Mouse (Mus musculus) embryonic facial prominence, embryonic 11.5 days (tissue): ENCODE results near the gene Ncf1. TPM values are rescaled to one million over a fixed set of nuclear protein-coding genes. Genes with fewer than 3 reads are reported as not detected.

Experiments used
- ATAC-seq: fragments of 200-750 bp; cut with Nextera tagmentation; replicated peaks from 2 replicates; pipeline ENCODE4 v1.8.0; 2017; ENCODE audit warnings: low read depth; ENCODE audit not compliant: insufficient number of reproducible peaks, low FRiP score, low TSS enrichment
- DNase-seq: peaks from one replicate; pipeline ENCODE4 v3.0.0-alpha.2; 2015; ENCODE audit warnings: low spot score
- H3K27ac ChIP-seq: fragments of 300-500 bp; sonication (generic); replicated peaks from 2 replicates; pipeline ENCODE4 v1.5.1; 2014; ENCODE audit warnings: mild to moderate bottlenecking, low read depth, low read length, control low read depth
- H3K27me3 ChIP-seq: fragments of 300-500 bp; sonication (generic); 2 replicates; pipeline ENCODE4 v1.6.1; 2014; ENCODE audit warnings: mild to moderate bottlenecking, low read length, moderate library complexity, mixed read lengths; ENCODE audit not compliant: control insufficient read depth, insufficient read depth
- H3K36me3 ChIP-seq: fragments of 300-500 bp; sonication (generic); replicated peaks from 2 replicates; pipeline ENCODE4 v1.6.1; 2014; ENCODE audit warnings: low read depth, mild to moderate bottlenecking, low read length, moderate library complexity, mixed read lengths; ENCODE audit not compliant: control insufficient read depth, insufficient read depth
- H3K4me1 ChIP-seq: fragments of 300-500 bp; sonication (generic); 2 replicates; pipeline ENCODE4 v1.6.1; 2014; ENCODE audit warnings: low read length, mixed read lengths; ENCODE audit not compliant: control insufficient read depth, insufficient read depth
- H3K4me2 ChIP-seq: fragments of 300-500 bp; sonication (generic); 2 replicates; pipeline ENCODE4 v1.6.1; 2014; ENCODE audit warnings: low read depth, mild to moderate bottlenecking, control low read depth, low read length, moderate library complexity
- H3K4me3 ChIP-seq: fragments of 300-500 bp; sonication (generic); 2 replicates; pipeline ENCODE4 v1.5.1; 2014; ENCODE audit warnings: low read depth, low read length, control low read depth
- H3K9ac ChIP-seq: fragments of 300-500 bp; sonication (generic); replicated peaks from 2 replicates; pipeline ENCODE4 v1.6.1; 2014; ENCODE audit warnings: mild to moderate bottlenecking, control low read depth, low read length
- H3K9me3 ChIP-seq: fragments of 300-500 bp; sonication (generic); replicated peaks from 2 replicates; pipeline ENCODE4 v1.6.1; 2016; ENCODE audit warnings: mild to moderate bottlenecking, low read length, inconsistent platforms, mixed read lengths; ENCODE audit not compliant: control insufficient read depth
- WGBS: fragments of 180-500 bp; shearing (Covaris S2); extraction: QIAGEN DNeasy Blood & Tissue Kit; methylation state at CpG from one replicate; pipeline ENCODE4 v1.1.7; 2014; 5-methylcytosine and 5-hydroxymethylcytosine counted together
- polyA plus RNA-seq: library from polyadenylated mRNA; unstranded; fragments of >200 nt; fragmentation: Nextera tagmentation; extraction: Ambion mirVana; gene quantifications from 2 replicates; pipeline ENCODE4 v1.2.1, GENCODE M21; 2014

Ncf1 gene
- polyA plus RNA-seq, result 2.1 and 2.5 TPM in 2 replicates

DNA sequence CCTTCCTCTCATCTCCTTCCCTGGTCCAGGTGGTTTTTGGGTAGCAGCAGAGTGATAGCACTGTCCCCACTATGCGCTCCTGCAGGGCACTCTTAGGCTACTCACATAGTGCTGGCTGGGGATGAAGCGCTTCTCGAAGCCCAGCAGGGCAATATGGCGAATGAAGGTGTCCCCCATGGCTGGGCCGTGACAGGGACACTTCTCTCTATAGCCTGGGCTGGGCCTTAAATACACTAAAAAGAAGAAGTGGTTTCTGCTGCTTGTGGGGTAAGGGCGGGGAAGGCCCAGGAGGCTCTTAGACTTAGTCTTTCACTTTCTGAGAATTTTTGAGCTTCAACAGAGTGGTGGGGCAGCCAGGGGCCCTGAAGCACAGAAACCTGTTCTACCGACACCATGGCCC is at the start of gene Ncf1:
TSS of gene Ncf1 (minus strand) at position 235 of the 400 bp plus-strand sequence.
- no peaks in the 10 kb centered on the region for H3K27me3 ChIP-seq
- no peak within 1 kb of the TSS for H3K4me2 ChIP-seq
- H3K36me3 ChIP-seq, result no peaks in the 10 kb centered on the region
- H3K4me1 ChIP-seq, result peaks cover 3% of the 10 kb centered on the region; the same call in 1 of the 2 replicates
- H3K9me3 ChIP-seq, result no peaks in the 10 kb centered on the region
- H3K27ac ChIP-seq, result no peak within 1 kb of the TSS
- no peak for ATAC-seq
- 82% methylated on average over 7 of the region's 7 CpGs for WGBS
- H3K4me3 ChIP-seq, result no peak within 1 kb of the TSS
- no peak for DNase-seq
- H3K9ac ChIP-seq, result no peak within 1 kb of the TSS; the same call in 1 of the 2 replicates

GRCm38 (mm10) chr5:134277109-134277508 is 47.7 kb upstream of the Ncf1 start:
- Histone ChIP-seq H3K9me3 (no peaks in the 10 kb centered on the region), H3K9ac (no peak overlapping the region), H3K27me3 (no peaks in the 10 kb centered on the region), H3K4me1 (no peaks in the 10 kb centered on the region), H3K4me3 (no peak overlapping the region), H3K27ac (no peak overlapping the region), H3K4me2 (no peak overlapping the region), H3K36me3 (peaks cover 30% of the 10 kb centered on the region)
- ATAC-seq, result no peak
- no peak for DNase-seq
- 93% methylated on average over 4 of the region's 4 CpGs for WGBS

DNA sequence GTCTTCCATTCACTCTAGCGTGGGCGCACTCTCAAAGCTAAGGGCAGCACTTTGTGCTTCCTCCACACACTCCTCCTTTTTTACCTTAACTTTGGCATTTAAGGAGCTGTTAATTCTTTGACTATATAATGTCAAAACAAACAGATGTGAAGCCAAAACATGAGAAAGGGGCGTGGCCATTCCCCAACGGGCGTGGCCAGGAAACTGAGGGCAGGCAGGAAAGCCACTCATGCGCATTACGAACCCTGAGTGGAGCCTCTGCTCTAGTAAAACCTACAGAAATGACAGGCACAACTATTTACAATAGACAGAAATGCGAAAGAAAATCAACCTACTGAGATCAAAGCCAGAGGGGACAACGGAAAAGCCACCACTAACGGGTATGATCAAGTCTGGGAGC is 46.1 kb upstream of the Ncf1 start:
- Histone ChIP-seq H3K9me3 (no peaks in the 10 kb centered on the region), H3K27ac (no peak overlapping the region), H3K4me2 (no peak overlapping the region), H3K36me3 (peaks cover 37% of the 10 kb centered on the region), H3K27me3 (no peaks in the 10 kb centered on the region), H3K4me1 (no peaks in the 10 kb centered on the region), H3K4me3 (no peak overlapping the region), H3K9ac (no peak overlapping the region)
- ATAC-seq (no peak), DNase-seq (no peak)
- WGBS, result 89% methylated on average over 10 of the region's 10 CpGs

GRCm38 (mm10) chr5:134275021-134275420 is 45.6 kb upstream of the Ncf1 start:
- Histone ChIP-seq H3K4me1 (no peaks in the 10 kb centered on the region), H3K9me3 (no peaks in the 10 kb centered on the region), H3K4me2 (no peak overlapping the region), H3K36me3 (peaks cover 37% of the 10 kb centered on the region), H3K27ac (no peak overlapping the region), H3K27me3 (no peaks in the 10 kb centered on the region), H3K4me3 (no peak overlapping the region), H3K9ac (no peak overlapping the region)
- ATAC-seq (no peak), DNase-seq (no peak)
- 91% methylated on average over 11 of the region's 11 CpGs for WGBS

GRCm38 (mm10) chr5:134273761-134274160 is 44.3 kb upstream of the Ncf1 start:
- no peaks in the 10 kb centered on the region for H3K4me1 ChIP-seq
- ATAC-seq (no peak), DNase-seq (no peak)
- no peak overlapping the region for H3K27ac ChIP-seq
- H3K36me3 ChIP-seq, result peaks cover 35% of the 10 kb centered on the region
- no peak overlapping the region for H3K4me3 ChIP-seq
- 86% methylated on average over 8 of the region's 8 CpGs for whole genome bisulfite sequencing
- H3K9ac ChIP-seq, result no peak overlapping the region
- H3K4me2 ChIP-seq, result no peak overlapping the region
- H3K9me3 ChIP-seq, result no peaks in the 10 kb centered on the region
- H3K27me3 ChIP-seq, result no peaks in the 10 kb centered on the region

DNA sequence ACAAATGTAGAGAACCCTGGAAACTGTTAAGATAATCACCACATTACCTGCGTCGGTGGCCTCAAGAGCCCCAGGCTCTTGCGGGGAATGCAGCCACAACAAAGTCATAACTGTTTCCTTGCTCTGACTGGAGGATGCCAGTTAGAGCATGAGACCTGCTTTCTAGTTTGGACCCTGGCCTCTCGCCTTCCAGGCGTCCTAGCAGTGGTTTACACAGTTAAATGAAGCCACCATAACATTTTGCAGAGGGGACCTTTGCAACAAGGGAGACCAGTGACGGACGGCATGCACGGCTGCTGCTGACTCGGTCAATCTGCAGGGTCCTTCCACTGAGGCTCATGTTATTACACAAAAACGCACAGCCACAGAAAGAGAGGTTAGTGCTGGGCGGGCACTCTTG is 43.3 kb upstream of the Ncf1 start:
- H3K4me1 ChIP-seq, result no peaks in the 10 kb centered on the region
- H3K4me2 ChIP-seq, result no peak overlapping the region
- no peak overlapping the region for H3K4me3 ChIP-seq
- no peaks in the 10 kb centered on the region for H3K9me3 ChIP-seq
- peaks cover 32% of the 10 kb centered on the region for H3K36me3 ChIP-seq
- H3K9ac ChIP-seq, result no peak overlapping the region
- no peak overlapping the region for H3K27ac ChIP-seq
- ATAC-seq, result no peak
- 81% methylated on average over 11 of the region's 11 CpGs for WGBS
- H3K27me3 ChIP-seq, result no peaks in the 10 kb centered on the region
- DNase-seq, result no peak

DNA sequence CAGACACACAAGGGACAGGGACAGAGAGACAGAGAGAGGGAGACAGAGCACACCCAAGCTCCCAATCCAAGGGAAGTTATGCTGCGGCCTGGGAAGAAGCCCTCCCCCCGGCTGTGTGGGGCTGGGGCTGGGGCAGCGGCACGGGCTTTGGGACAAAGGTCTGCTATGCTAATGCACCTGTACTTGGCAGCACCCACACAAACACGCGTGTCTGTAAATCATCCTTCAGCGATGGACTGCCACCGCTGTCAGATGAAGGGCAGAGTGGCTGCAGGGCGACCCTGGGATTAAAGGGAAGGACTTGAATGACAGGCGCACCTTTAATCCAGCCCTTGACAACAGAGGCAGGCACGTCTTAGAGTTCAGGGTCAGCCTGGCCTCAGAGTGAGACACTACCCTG is 42.0 kb upstream of the Ncf1 start:
- Histone ChIP-seq H3K27me3 (no peaks in the 10 kb centered on the region), H3K36me3 (peaks cover 32% of the 10 kb centered on the region), H3K9ac (no peak overlapping the region), H3K27ac (no peak overlapping the region), H3K4me1 (no peaks in the 10 kb centered on the region), H3K4me2 (no peak overlapping the region), H3K9me3 (no peaks in the 10 kb centered on the region), H3K4me3 (no peak overlapping the region)
- no peak for ATAC-seq
- WGBS, result 92% methylated on average over 11 of the region's 11 CpGs
- DNase-seq, result no peak

GRCm38 (mm10) chr5:134270566-134270965 is 41.1 kb upstream of the Ncf1 start:
- Histone ChIP-seq H3K9me3 (no peaks in the 10 kb centered on the region), H3K27me3 (no peaks in the 10 kb centered on the region), H3K9ac (no peak overlapping the region), H3K4me2 (no peak overlapping the region), H3K36me3 (peaks cover 35% of the 10 kb centered on the region), H3K4me3 (no peak overlapping the region), H3K4me1 (no peaks in the 10 kb centered on the region), H3K27ac (no peak overlapping the region)
- DNase-seq (no peak), ATAC-seq (no peak)
- WGBS, result 94% methylated on average over 4 of the region's 4 CpGs
